Mouse (Mus musculus): ENCODE measurements around the gene Igdcc4.

DNA sequence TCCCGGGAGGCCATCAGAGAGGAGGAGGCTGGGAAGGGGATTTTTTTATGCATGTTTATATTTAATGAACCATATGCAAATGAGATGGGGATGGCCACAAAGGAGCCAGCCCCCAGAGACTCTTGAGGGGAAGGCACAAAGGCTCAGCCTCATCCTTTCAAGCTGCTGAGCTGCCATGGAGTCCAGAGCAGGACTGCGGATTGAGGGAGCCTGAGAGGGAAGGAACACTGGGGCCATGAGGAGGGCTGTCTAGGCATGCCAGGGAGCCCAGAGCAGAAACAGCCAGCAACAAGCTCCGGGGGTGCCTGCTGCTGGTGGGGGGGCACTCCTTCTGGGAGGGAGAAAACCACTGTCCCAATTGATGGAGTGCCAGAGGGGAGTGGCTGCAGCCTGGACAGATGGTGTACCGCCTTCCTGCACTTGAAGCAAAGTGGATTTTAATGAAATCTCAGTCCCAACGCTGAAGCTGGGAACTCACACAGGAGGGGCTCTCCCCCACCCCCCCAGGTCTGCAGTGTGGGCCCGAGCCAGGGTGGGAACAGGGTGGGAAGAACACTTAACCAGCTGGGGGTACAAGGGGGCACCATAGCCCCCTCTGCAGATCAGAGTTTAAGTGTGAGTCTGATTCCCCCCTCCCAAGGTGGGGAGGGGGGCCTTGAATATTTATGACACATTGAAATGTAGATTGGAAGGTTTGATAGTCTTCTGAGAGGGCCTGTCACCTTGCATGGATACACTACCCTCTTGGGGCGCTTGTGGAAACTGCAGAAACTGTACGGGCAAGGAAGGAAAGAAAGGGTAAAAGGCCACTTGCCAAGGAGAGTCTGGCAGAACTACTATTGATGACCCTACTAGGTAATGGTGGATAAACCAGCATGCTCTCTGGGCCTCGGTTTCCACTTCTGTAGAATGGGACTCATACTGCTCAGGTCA is 74.9 kb downstream of the Igdcc4 start:
- TF ChIP-seq GATA1 (IDR thresholded peaks at IDR 0.05; ENCODE audit: low read length) = no peak
- TF ChIP-seq TAL1 (IDR thresholded peaks at IDR 0.05; ENCODE audit: low read length) = no peak

Measured in erythroblast, embryonic 14.5 days (primary cell).